Mouse (Mus musculus): ENCODE data around the gene Gm6685.
A peak's percentile ranks its signal among the peaks of the same experiment; 100 is the strongest.
"Not testable (repeated sequence)": the region's sequence is repeated elsewhere in the genome, so short reads cannot be mapped to it uniquely, and the experiment has no call there.

Gm6685 gene

DNA sequence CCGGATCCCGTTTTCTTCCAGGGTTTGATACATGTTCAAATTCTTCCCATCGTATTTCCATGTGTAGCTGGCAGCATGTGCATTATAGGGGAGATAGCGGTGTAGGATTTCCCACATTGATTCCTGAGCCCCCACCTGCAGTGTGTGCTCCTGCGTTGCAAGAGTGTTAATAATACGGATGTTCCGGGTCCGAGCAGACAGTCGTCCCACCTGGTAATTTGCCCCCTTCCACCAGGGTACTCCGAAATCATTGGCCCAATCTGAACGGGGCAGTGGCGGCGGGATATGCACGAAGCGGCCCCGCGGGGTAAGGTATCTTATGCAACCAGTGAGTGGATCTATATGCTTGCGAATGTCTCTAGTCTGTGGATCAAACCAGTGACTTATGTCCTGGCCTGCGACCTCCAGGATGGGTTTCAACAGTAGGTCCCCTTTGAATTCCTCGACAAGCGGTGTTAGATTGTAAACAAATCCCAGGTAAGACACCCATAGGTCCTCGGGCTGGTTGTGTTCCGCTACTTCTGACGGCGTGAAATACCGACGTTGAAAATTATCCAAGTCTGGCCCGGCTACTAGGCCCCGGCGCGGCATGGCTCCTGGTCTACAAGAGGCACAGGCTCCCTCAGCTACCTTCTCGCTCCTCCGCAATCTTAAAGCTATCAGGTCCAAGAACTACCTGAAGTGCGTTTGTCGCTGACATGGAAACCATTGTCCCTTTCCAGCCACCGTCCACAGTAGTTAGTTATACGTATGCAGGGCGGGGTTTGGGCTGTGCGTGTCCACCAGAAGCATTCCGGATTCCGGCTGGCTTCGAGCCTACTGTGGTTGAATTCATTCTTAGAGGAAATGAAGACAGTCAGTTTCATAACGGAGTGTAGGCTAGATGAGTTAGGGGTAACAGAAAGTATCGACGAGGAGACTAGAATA, at the start of gene Gm6685:
Gm6685 (minus strand) TSS at position 644 of the 927 bp plus-strand sequence.
- not testable (repeated sequence) for ATAC-seq (ENCODE audit: insufficient number of reproducible peaks, low FRiP score, low TSS enrichment)

DNA sequence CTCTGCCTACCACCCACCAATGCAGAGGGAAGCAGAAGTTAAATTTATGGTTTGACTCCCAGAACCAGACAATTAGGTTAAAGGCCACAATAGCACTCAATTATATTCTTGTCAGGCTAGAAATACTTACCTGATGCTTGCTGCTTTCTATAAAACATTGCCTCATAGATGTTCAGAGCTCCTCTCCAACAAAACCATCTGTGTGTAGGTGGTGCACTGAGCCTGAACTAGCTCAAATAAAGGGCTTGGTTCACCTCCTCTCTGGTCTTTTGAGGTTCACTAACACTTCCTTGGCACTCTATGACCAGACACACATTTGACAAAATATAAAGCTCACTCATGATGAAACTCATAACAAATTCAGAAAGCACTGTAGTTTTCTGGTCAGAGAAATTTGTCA, 36.2 kb upstream of the Gm6685 start:
- ATAC-seq (ENCODE audit: insufficient number of reproducible peaks, low FRiP score, low TSS enrichment): no peak

DNA sequence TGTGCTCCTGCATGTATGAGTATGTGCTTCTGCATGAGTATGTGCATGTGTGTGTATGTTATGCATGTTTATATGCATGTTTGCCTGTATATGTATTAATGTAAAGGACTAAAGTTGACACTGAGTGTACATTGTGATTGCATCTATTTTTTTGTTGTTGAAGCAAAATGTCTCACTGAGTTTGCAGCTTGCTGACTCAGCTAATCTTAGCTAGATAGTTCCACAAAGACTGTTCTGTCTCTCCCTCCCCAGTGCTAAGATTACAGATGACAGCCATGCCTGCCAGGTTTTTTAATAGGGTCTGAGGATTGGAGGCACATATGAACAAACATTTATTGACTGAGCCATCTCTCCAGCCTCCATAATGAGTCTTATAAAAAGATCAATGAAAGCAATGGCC, 35.0 kb upstream of the Gm6685 start:
- ATAC-seq (ENCODE audit: insufficient number of reproducible peaks, low FRiP score, low TSS enrichment): no peak

DNA sequence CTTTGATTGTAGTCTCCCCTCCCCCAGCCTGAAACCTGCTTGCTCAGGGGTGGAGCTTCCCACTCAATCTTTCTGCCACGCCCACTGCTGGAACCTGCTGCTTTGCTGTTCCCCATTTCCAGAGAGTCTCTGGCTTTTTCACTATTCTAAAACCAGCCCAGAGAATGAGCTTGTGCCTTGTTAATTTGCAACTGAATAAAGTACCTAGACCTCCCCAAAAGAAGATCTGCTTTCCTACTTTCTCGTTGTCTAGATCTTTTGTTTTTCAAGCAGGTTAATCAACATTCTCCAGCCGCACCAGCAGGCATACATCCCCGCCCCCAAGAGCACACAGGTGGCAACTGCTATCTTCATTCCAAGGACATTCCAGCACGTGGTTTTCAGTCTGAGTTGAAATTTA, 31.7 kb upstream of the Gm6685 start:
- ATAC-seq (ENCODE audit: insufficient number of reproducible peaks, low FRiP score, low TSS enrichment): not testable (repeated sequence)

DNA sequence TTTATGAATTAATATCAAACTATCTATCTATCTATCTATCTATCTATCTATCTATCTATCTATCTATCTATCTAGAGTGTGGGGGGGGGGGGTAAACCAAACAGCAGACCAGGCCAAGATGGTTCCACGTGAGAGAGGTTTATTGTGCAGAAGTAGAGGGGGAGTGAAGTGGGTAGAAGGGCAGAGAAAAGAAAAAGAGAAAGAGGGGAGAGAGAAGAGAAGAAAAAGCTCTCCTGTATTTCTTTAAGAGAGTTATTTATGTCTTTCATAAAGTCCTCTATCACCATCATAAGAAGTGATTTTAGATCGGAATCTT, 26.2 kb upstream of the Gm6685 start:
- ATAC-seq (ENCODE audit: insufficient number of reproducible peaks, low FRiP score, low TSS enrichment): no peak

DNA sequence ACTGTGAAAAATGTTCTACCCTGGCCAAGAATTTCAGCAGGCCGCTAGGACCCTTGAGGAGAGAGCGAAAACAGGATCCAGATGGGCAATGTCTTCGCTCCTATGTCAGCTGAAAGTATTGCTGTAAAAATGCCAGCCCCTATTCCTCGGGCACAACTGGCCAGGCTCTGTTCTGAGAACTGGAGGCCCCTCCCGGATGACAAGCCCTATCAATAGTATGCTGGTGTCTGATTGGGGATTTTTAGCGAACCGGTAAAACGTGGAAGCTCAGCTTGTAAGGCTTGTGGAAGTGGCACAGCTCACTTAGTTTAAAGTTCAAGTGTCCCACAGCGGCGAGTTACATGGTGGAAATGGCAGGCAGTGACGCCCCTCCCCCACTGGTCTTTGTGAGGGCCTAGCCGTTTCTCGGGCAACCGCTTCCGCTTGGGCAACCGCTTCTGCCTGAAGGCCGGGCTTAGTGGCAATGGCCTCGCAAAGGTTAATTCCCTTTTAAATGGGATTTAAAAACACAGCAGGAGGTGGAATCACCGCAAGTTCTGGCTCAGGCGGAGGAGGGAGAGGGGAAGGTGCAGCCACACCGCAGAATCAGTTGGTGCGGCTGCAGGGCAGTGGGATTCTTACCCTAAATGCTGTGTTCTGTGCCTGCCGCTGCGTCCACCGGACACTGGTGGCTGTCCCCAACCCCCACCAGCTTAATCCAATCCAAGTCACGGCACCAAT, 25.7 kb upstream of the Gm6685 start:
- 0 out of 2 replicates have a peak, but pooled peaks have one; percentile 36 for ATAC-seq (ENCODE audit: insufficient number of reproducible peaks, low FRiP score, low TSS enrichment)

DNA sequence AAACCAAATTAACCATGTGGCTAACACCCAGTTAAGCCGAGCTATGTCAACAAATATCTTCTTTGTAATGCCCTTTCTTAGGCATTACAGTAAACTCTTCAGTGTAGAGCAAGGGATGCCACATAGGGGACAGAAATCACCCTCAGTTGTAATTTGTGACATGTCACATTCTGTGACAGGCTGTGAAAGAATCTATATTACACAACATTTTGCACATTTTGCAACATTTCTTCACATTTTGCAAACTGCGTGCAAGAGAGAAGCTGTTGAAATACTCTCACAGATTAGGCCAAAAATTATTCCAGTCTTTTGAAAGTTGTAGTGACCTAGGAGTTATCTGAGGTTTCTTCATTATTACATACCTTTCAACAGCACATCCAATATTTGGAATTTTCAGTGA, 3.8 kb upstream of the Gm6685 start:
- ATAC-seq (ENCODE audit: insufficient number of reproducible peaks, low FRiP score, low TSS enrichment): no peak

DNA sequence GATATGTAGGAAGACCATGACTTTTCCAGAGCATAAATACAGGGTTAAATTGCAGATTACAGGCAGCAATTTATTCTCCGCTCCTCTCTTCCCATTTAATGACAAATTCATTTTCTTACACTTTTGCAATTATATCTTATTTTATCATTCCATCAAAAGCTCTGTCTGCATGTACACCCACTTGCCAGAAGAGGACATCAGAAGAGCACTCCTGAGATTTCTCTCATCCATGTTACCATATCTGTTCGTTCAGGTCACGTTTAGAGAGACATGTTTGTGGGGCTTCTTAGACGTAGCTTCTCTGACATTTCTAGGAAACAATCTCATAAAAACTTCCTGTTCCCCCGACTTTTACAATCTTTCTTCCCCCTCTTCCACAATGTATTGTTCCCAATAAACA, 2.2 kb upstream of the Gm6685 start:
- no peak for ATAC-seq (ENCODE audit: insufficient number of reproducible peaks, low FRiP score, low TSS enrichment)

DNA sequence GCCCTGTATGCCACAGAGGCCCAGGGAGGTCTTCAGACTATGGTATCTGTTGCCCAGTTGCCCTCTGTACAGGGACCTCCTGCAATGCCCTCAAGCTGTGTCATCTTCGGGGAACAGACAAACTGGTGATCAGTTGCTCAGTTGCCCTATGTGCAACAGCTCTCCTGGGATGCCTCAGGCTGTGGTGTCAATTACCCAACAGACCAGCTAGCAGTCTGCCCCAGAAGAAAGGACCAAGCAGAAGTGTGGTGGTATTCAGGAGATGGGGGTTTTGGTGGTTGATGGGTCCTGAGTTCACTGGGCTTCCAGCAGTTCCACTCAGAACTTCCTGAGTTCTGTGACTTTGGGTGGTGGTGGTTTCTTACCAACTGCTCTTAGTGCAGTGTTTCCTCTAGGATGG, 11.8 kb downstream of the Gm6685 start:
- ATAC-seq (ENCODE audit: insufficient number of reproducible peaks, low FRiP score, low TSS enrichment): no peak

DNA sequence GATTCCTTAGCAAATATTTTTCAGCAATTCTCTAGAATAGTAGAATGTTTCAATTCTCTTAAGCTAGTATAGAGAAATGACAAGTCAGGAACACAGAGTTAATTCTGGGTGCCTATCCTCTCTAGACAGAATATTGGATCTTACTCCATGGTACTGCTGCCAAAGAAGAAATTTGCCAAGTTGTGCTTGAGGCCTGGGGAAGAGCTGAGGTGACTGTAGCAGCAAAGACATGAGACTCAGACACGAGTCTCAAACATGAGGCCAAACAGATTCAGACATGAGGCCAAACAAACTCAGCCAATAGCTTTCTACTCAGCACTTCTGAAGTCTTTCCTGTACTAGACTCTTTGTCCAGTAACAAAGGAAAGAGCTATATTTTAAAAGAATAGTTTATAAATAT, 26.3 kb downstream of the Gm6685 start:
- ATAC-seq (ENCODE audit: insufficient number of reproducible peaks, low FRiP score, low TSS enrichment): no peak

DNA sequence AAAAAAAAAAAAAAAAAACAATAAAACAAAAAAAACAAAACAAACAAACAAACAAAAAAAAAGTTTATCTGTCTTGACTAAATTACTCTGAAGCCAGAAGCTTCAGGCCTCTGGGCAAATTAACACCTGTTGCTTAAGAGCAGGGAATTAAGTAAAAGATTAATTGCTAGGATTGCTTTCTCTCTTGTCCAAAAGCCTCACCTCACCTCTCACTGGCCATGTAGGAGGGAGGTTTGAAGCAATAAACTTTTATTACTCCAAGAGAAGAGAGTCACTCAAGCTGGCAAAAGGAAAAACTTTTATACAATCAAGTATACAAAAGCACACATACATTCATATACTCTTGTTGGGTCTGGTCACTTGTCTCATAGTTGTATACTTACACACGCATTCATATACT, 31.9 kb downstream of the Gm6685 start:
- no peak for ATAC-seq (ENCODE audit: insufficient number of reproducible peaks, low FRiP score, low TSS enrichment)

DNA sequence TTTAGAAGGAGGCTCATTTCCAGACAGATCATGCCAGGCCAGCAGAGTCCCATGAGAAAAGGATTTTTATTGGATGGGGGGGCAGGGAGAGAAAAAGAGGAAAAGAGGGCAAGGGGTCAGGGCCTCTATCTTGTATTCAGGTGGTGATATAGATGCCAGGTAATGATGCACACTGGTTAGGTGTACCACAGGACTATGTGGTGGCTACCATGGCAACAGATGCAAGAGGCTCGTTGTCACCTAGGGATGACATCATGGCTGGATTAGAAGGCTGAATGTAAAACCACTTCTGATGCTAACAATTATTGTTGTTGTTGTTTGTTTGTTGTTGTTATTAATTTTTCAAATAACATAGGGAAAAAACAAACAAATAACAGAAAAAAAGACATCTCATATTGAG, 49.2 kb downstream of the Gm6685 start:
- no peak for ATAC-seq (ENCODE audit: insufficient number of reproducible peaks, low FRiP score, low TSS enrichment)
